Mouse (Mus musculus): ENCODE data around the gene Hint3.
A peak's percentile ranks its signal among the peaks of the same experiment; 100 is the strongest.
"Not testable (repeated sequence)": the region's sequence is repeated elsewhere in the genome, so short reads cannot be mapped to it uniquely, and the experiment has no call there.

Hint3 gene

DNA sequence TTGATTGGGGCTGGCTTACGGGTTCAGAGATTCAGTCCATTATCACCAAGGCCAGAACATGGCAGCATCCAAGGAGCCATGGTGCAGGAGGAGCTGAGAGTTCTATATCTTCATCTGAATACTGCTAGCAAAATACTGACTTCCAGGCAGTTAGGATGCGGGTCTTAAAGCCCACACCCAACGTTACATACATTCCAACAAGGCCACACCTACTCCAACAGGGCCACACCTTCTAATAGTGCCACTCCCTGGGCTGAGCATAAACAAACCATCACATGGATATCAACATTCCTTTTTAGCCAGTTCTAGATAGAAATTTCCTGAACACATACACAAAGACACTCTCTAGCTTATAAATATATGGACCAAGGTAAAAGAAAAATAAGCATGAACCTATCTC, at the start of gene Hint3:
Hint3 (minus strand) TSS at position 120 of the 400 bp plus-strand sequence.
- no peak for DNase-seq (ENCODE audit: low spot score)

DNA sequence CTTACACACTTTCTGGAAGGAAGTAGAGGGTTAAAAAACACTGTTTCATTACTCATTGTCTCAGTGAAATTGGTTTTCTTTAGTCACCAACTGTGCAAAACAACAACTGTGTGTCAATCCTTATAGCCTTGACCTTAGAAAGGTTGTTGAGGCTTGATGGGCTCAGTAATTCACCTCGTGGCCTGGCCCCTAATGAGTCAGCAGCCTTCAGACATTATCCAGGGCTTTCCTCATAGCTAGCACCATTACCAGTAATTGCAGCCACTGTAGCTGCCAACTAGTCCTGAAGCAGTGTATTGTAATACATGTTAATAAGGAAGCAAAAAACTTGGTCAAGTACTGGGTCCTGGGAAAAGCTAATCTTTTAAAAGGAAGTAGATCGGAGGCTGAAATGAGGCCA, 48.6 kb upstream of the Hint3 start:
- no peak for DNase-seq (ENCODE audit: low spot score)

DNA sequence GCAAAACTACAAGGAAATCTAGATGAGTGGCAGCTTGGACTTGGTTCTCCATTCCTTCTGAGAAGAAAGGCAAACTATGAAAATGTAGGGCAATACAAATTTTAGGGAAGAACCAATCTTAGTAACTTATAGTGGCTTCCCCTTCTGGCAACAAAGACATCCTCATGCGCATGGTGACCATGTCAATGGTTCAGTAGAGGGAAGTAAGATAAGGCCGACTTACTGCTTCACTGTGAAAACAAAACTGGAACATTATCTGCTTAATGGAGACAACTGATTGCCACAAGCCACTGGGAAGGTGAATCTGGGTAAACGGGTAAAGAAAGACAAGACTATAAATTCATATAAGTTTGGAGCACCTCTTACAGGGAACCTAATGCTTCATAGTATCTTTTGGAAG, 45.4 kb upstream of the Hint3 start:
- DNase-seq (ENCODE audit: low spot score) = no peak

DNA sequence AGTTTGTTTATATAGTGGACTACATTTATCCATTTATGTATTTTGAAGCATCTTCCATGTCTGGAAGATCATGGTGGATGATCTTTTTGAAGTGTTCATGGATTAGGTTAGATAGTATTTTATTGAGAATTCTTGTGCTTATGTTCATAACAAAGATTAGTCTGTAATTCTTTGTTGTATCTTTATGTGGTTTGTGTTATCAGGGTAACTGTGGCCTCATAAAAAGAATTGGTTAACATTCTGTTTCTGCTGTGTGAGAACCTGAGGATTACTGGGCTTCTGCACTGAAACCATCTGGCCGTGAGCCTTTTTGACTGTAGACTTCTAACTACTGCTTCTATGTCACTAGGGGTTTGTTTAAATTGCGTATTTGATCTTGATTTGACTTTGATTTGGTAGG, 37.1 kb upstream of the Hint3 start:
- DNase-seq (ENCODE audit: low spot score) = no peak

DNA sequence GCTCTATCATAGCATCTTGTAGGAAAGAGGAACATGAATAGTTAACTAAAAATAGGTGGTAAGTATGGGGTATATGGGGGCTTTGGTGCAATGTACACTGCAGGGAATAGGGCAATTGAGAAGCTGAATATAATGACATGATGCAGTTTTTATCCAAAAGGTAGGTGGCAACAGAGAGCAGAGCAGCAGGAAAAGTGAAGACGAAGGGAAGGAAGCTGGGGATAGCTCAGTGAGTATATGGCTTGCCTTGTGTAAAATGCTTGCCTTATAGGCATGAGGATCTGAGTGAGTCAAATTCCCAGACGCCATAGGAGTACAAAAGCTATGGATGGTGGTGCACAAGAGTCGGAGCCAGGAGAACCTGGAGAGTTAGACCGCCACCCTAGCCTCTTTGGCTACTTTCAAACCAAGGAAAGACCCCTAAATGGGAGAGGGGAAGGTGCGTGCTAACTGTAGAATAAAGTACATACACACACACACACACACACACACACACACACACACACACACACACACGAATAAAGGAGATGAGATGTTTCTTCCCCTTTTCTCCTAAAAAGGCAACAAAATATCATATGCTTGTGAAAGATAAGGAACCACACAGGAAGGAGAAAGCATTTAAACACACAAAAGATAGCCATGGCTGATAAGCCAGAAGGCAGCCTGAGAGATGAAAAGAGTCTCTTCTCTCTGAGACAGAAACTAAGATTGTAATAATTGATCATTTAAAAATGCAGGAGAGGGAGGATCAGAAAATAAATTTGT, 31.3 kb upstream of the Hint3 start:
- peak; percentile 8 for DNase-seq (ENCODE audit: low spot score)

DNA sequence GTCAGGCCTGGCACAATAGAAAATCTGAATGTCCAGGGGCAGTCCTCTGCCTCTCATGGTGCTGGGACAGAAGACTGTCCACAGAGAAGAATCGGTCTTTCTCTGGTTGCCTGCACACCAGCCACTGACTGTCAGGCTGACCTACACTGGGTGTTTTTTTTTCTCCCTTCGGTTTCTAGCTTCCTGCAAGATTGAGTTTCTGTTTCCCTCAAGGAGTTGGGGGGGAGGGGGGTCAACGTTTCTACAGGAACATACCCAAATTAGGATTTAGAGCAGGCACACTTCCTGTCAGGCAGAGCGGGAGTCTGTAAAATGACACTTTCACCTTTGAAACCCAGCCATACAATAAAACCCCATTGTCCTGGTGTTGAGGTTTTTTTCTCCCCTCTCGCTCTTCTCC, 26.2 kb upstream of the Hint3 start:
- no peak for DNase-seq (ENCODE audit: low spot score)

DNA sequence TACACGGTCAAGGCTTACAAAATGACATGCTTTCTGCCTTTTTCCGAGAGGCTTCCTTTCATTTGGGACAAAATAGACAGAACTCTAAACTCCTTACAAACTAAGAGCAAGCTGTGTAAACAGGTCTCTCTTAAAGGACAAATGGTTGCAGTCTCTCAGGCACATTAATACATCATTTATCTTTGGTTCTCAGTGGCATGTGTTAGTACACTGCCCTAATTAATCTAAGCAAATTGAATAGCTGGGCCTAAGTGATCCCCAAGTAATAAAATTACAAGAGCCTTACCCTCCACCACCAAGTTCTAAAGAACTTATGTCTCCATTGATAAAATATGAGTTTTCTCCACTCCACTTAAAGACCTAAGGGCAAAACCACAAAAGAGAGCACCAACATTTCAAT, 18.2 kb upstream of the Hint3 start:
- DNase-seq (ENCODE audit: low spot score) = no peak

DNA sequence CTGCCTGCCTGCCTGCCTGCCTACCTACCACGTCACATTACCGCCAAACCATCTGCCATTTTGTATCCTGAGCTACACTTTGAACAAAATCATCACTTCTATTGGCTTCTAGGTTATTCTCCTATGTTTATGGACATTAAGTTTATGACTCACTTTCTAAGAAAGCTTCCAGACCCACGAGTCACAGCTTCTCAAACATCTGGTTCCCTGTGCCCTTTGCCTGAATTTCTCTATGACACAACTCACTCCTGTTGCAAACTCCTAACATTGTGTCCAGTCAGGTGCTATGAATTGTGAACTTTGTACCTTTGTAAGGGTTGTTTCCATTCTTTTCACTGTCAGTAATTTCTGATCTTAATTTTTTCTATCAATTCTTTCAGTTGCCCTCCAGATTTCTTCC, 8.8 kb upstream of the Hint3 start:
- DNase-seq (ENCODE audit: low spot score) = no peak

DNA sequence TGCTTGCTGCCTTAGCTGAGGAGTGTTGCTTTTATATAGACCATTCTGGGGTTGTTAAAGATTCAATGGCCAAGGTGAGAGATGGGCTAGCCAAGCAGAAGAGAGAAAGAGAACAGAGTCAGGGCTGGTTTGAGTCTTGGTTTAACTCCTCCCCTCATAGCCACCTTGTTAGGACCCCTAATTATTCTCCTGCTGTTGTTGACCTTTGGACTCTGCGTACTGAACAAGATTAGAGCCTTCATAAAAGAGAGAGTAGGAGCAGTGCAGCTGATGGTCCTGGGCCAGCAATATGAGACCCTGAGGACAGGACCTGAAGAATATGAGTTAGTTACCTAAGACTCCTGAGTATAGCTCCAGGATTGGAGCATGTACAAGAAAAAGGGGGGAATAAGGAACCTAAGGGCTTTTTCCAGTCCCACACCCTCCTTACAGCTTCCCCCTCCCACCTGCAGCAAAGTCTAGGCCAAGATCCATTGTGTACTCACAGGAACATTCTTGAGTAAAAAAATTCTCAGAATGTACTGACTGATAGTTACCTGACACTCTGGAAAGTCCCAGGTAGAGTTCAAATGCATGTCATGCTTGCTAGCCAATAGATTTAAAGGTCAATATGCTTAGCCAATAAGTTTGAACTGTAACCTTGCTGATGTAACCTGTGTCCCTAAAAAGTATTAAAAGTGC, 7.2 kb upstream of the Hint3 start:
- DNase-seq (ENCODE audit: low spot score) = not testable (repeated sequence)

DNA sequence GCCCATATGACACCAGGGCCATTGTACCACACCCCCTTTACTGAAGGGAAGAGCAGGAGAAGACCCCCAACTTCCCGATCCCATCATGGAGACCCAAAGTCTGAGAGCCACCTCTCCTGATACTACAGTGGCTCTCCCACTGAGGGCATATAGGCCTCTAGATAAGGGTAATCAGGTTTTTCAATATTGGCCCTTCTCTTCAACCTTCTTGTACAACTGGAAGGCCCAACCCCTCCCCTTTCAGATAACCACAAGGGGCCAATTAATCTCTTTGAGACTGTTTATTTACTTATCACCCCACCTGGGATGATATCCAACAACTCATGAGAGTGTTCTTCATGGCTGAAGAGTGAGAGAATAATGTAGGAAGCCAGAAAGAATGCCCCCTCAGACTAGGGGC, 3.3 kb upstream of the Hint3 start:
- DNase-seq (ENCODE audit: low spot score) = no peak

DNA sequence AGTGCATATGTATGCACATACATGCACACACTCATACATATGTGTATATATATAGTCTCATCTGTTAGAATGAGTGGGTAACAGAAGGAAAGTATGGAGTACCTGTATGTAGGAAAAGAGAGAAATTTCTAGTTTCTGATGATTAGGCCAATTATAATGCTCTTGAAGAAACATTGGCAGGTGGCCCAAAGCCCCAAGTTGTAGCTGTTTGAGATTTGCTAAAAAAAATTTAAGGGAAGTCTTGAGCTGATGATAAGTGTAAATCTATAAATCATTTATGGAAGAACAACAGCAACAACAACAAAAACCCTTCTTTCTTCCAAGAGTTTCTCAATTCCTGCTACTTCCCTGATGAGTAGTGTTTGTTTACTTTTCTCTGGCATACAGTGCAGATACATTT, 545 bp upstream of the Hint3 start:
- no peak for DNase-seq (ENCODE audit: low spot score)

DNA sequence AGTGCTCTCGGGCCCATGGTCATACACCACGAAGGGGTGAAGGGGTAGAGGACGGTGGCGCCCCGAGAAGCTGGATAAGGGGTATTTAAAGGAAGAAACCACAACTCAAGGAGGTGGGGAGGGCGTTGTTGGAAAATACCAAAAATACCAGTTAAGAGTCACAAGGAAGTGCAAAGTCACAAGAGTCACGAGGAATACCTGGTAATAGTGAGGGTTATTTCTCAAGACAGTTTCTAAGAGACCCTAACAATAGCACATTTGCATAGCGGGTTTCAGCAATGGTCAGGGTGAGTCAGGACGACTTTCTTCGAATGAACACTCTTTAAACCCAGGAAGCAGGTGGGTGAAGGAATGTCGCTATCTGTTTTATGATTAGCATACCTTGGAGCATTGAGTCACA, 988 bp downstream of the Hint3 start:
- not testable (repeated sequence) for DNase-seq (ENCODE audit: low spot score)

DNA sequence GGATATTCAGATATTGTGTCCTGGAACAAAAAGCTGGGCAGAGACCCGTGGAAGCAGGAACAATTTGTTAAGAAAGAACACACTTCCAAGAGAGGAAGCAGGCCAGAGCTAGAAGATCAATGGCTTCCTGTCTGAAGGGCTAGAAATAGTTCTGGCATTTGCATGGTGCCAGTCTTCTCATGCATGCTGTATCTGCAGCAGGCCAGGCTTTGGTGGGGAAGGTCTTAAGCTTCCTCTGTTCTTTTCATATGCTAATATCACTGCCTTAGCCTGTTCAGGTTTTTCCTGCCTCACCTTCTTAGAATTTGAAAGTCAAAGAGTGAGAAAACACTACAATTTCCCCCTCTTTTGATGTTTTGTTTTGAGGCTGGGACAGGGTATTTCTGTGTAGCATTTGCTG, 1.9 kb downstream of the Hint3 start:
- no peak for DNase-seq (ENCODE audit: low spot score)

DNA sequence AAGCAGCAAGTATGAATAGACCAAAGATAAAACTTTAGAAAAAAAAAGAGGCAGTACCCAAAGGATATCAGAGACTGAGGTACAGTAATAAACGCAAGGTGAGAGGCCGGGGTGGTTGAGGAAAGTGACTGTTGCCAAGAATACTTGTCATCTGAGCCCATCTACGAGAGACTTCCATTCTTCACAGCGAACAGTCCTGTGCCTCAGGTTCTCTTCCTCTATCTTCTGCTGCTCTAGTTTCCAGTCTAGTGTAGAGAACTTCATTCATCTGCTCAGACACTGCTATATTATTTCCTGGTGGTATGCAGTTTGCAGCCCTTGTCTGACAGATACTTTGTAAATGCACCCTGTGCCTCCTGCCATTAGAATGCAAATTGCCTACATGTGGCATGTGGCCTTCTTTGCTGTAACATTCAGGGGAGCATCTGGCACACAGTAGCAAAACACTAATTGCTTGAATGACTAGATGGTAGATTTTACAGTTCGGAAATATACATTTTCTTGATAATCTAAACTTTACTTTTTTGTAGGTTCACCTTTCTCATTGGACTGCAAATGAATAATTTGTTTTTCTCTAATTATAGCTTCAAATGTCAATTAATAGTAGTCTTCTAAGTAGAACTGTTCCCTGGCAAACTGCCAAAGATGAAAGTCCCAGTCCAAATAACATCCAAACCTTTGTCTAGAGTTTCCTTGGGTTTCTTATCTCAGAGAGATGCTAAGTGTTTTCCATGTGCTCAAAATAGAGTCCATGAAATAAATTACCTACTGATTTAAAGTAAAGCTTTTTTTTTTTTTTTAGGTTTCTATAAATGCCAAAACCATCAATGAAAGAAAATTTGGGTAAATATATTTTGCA, 5.0 kb downstream of the Hint3 start:
- DNase-seq (ENCODE audit: low spot score) = no peak

DNA sequence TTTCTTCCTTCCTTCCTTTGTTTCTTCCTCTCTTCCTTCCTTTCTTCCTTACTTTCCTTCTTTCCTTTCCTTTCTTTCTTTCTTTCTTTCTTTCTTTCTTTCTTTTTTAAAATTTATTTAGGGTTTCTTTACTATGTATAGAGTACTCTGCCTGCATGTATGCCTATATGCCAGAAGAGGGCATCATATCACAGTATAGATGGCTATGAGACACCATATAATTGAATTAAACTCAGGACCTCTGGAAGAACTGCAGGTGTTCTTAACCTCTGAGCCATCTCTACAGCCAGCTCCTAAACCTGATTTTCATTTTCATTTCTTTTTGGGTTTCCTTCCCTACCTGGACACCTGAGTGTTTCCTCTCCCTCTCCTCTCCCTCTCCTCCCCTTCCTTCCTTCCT, 6.5 kb downstream of the Hint3 start:
- no peak for DNase-seq (ENCODE audit: low spot score)

DNA sequence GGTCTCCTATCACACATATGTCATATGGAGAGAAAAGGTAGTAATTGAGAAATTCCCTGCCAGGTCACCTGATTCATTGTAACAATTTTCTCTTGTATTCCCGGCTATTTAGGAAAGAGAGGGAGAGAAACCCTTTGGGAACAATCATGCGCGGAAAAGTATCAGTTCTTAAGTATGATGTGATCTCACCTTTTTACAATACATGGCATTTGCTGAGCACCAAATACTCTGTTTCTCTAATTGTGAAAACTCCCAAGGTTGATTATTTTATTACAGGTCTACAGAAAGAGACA, 10.6 kb downstream of the Hint3 start:
- DNase-seq (ENCODE audit: low spot score) = no peak

DNA sequence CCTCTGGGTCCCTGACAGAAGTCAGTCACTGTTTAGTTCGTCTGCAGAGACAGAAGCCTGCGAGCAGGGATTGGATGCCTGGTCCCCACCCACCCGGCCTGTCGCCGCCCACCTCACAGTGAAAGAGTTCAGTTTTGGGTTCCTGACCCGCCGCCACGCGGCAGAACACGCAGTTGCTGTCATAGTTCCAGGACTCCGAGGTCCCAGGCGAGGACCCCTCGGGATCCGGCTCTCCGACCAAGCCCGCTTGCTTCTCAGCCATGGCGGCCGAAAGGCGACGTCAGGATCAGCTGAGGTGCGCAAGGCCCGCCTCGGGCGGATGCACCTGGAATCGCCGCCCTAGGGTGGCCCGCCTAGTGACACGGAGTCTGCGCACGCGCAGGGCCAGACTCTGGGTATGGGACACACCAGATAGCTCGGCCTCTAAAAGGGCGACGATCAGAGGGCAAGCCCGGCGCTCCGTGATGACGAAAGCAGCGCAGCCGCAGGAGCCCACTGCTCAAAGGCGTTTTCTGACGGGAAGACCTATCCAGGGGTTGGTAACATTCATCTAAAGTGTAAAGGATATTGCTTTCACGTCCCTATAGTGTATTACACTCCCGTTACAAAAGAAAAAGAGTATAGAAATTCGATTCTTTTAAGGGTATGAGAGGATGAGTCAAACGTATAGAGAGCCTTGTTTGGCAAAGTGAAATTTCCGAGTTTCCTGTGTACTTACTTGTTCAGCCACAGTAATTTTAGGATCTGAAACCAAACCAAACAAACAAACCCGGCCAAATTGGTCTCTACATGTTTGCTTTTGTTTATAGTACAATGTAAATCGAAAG, 11.1 kb downstream of the Hint3 start:
- DNase-seq (ENCODE audit: low spot score) = peak; percentile 98

DNA sequence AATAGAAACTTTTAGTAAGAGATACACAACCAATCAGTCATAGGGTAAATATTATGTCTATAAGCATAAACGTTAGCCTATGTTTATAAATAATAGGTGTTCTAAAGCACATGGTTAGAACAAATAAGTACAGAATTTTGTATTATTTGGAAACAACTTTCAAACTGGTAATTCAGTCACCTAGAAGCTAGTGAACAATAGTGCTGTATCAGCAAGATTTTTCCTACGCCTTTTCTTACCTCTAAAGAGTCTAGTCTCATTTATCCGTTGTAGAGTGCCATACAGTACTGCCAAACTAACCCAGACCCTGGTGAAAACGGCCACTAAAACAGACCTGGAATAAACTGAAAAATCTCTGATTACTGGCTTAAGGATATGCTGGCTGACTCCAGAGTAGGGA, 16.4 kb downstream of the Hint3 start:
- no peak for DNase-seq (ENCODE audit: low spot score)

DNA sequence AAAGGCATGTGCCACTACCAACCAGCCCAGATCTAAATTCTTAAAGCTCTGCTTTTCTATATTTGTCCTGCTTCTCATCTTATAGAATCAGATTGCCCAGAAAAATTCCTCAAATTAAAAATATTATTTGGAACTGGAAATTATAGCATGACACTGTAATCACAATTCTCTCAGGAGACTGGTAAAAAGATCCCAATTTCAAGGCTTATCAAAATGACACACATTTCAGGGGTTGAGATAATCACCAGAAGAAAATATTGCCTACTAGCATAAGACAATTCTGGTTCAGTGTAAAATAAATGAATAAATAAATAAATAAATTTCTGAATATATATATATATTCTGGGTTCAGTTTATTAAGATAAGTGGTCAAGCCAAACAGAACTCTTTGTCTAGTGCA, 19.8 kb downstream of the Hint3 start:
- no peak for DNase-seq (ENCODE audit: low spot score)

DNA sequence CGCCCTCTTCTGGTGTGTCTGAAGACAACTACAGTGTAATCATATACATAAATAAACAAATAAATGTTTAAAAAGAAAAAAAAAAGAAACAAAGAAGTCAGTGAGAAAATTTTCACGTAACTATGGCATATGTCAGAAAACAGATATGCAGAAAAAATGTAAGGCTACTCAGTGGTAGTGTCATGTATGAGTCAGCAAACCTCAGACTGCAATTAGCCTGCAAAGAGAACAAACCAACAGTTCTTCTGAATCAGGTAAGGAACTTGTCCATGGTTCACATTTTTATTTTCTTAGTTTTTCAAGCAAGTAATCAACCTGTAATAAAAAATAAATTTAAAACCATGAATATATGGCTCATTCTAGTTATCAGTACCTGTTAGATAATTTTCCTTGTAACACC, 21.3 kb downstream of the Hint3 start:
- DNase-seq (ENCODE audit: low spot score) = no peak

DNA sequence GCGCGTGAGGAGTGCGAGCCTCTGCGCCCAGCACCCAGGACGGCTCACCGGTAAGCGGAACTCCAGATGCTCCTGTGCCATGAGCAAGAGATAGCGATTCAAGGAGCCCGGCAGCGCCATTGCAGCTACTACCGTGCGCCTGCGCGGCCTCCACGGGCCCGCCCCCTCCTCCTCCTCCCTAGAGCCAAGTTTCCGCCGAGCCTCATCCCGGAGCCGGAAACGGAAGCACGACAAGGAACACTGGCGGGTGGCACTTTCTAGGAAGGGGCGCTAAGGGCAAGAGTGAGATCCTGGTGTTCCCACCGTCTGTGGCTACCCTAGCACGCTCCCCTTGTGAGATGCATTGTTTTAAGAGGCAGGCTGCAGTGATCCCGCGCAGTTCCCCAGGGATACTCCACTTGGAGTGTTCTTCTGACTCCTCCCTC, 28.9 kb downstream of the Hint3 start, which contains the start of gene Trmt11:
Trmt11 (minus strand) TSS at position 208 of the 425 bp plus-strand sequence.
- DNase-seq (ENCODE audit: low spot score) = peak; percentile 60

DNA sequence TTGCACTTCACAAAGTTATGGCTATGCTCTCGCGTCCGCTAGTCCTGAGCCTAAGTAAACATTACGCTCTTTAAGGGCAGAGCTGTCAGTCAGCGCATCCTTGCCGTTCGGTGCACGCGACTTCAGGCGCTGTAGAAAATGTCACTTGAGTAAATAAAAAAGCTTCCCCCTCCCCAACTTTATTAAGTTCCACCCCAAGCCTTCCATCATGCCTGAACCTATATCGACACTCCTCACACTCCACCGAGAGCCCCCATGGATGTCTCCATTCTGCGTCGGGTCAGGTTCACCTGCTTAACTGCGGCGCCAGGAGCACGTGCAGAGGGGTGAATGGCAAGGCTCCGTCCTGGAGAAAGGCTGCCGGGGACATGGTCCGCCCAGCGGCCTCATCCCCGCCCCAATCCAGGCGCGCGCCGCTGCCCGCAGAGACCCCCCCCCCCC, 29.3 kb downstream of the Hint3 start:
- DNase-seq (ENCODE audit: low spot score) = no peak
